Mouse (Mus musculus): Measurements from ENCODE around the gene Yipf3. TPM values are rescaled to one million over a fixed set of nuclear protein-coding genes. Genes with fewer than 3 reads are reported as not detected.

Gene Yipf3
- polyA plus RNA-seq, 1 experiment from 2014 or later: 41.8 TPM

DNA sequence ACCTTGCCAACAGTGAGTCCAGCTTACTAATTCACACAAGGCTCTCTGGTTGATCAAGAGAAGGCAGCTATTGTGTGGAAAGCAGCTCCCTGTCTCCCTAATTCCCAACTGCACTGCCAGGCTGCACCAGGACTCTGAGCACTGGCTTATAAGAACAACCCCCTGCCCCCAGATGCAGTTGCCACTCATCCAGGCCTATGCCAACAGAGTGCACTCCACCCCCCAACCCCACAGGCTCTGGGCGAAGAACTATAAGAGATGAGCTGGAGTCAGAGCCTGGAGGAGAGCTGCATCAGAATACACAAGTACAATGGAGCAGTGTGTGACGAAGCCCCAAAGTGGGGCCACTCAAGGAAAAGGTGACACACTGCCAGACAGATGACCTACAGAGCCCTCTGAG is 24.2 kb downstream of the Yipf3 start:
- H3K36me3 ChIP-seq: peaks cover 50% of the 10 kb centered on the region

DNA sequence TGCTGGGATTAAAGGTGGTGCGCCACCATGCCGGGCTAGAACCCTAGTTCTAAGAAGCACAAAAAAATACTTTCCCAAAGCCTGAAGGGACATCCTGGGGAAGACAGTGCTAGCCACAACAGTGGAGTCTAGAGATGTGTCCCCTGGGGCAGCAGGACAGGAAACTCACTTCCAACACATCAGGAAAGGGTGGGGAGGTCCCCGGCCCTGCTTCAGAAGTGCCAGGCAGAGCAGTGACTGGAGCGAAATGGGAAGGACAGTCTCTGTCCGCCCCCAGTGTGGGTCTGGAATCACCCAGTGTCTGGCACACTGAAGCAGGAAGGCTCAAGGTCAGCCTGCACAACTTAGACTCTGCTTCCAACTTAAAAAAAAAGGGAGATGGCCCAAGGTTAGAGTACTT is 24.8 kb downstream of the Yipf3 start:
- Histone ChIP-seq H3K27me3 (no peaks in the 10 kb centered on the region), H3K4me2 (no peak overlapping the region), H3K36me3 (peaks cover 49% of the 10 kb centered on the region), H3K4me3 (replicated peaks) (no peak overlapping the region), H3K9ac (no peak overlapping the region), H3K4me1 (replicated peaks) (0 out of 2 replicates have a peak, but pooled peaks cover 4% of the 10 kb centered on the region), H3K27ac (no peak overlapping the region), H3K9me3 (replicated peaks) (no peaks in the 10 kb centered on the region)
- no peak for ATAC-seq (ENCODE audit: low read depth)
- DNase-seq: no peak
- 83% methylated on average over 5 of the region's 5 CpGs for WGBS (ENCODE audit: insufficient replicate concordance)

More for the DNA sequence above, 24.2 kb downstream of the Yipf3 start:
- no peak overlapping the region for H3K9ac ChIP-seq
- no peaks in the 10 kb centered on the region for H3K9me3 ChIP-seq (replicated peaks)
- H3K27me3 ChIP-seq: no peaks in the 10 kb centered on the region
- H3K27ac ChIP-seq: no peak overlapping the region
- H3K4me2 ChIP-seq: no peak overlapping the region
- H3K4me1 ChIP-seq (replicated peaks): 0 out of 2 replicates have a peak, but pooled peaks cover 4% of the 10 kb centered on the region
- ATAC-seq (ENCODE audit: low read depth) (no peak), DNase-seq (no peak)
- WGBS (ENCODE audit: insufficient replicate concordance): 88% methylated on average over 2 of the region's 2 CpGs
- H3K4me3 ChIP-seq (replicated peaks): no peak overlapping the region

DNA sequence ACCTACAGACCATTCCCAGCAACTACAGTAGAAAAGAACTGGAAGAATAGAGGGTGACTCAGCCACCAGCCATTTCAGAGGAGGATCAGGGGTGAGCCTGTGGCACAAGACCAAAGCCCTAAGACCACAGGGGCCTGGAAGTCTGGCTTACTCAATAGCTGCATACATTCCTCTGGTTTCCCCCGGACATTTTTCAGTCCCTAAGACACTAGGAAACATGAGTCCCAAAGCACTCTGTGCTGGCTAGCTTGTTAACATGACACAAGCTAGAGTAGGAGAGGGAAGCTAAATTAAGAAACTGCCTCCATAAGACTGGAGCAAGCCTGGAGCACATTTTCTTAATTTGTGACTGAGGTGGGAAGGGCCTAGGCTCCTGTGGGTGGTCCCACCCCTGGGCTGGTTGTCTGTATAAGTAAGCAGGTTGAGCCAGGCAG is 25.9 kb downstream of the Yipf3 start:
- no peak for ATAC-seq (ENCODE audit: low read depth)
- H3K36me3 ChIP-seq: peaks cover 54% of the 10 kb centered on the region
- no peaks in the 10 kb centered on the region for H3K9me3 ChIP-seq (replicated peaks)
- no peak for DNase-seq
- no peak overlapping the region for H3K4me2 ChIP-seq
- no peak overlapping the region for H3K27ac ChIP-seq
- 85% methylated on average over 1 of the region's 1 CpGs for WGBS (ENCODE audit: insufficient replicate concordance)
- H3K4me3 ChIP-seq (replicated peaks): no peak overlapping the region
- no peaks in the 10 kb centered on the region for H3K27me3 ChIP-seq
- H3K4me1 ChIP-seq (replicated peaks): 0 out of 2 replicates have a peak, but pooled peaks cover 4% of the 10 kb centered on the region
- no peak overlapping the region for H3K9ac ChIP-seq

- Histone ChIP-seq H3K9ac (no peak overlapping the region), H3K27me3 (no peaks in the 10 kb centered on the region), H3K36me3 (peaks cover 59% of the 10 kb centered on the region), H3K9me3 (replicated peaks) (no peaks in the 10 kb centered on the region), H3K4me2 (no peak overlapping the region), H3K4me3 (replicated peaks) (no peak overlapping the region), H3K4me1 (replicated peaks) (0 out of 2 replicates have a peak, but pooled peaks cover 4% of the 10 kb centered on the region), H3K27ac (no peak overlapping the region)
- no peak for ATAC-seq (ENCODE audit: low read depth)
- no peak for DNase-seq
- WGBS (ENCODE audit: insufficient replicate concordance): 85% methylated on average over 6 of the region's 6 CpGs
These were observed 26.6 kb downstream of the Yipf3 start for GRCm38 (mm10) chr17:46274465-46274864.

DNA sequence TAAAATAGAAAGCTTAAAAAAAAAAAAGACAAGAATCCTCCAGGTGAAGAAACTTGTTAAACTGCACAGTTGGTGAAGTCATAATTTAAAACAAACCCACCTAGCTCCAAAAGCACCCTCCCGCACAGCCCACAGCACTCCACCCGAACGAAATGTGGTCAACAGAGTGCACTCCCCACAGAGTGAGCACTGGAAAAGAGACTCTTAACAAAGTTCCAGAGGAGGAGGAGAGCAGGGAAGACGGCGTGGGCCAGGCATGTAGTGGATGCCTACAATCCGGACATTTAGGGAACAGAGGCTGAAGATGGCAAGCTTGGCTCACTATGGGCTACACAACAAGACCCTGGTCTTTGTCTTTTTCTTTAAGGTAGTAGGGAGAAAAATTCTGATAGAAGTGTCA is 27.2 kb downstream of the Yipf3 start:
- H3K27ac ChIP-seq: no peak overlapping the region
- H3K9me3 ChIP-seq (replicated peaks): no peaks in the 10 kb centered on the region
- H3K27me3 ChIP-seq: no peaks in the 10 kb centered on the region
- ATAC-seq (ENCODE audit: low read depth) (no peak), DNase-seq (no peak)
- H3K4me3 ChIP-seq (replicated peaks): no peak overlapping the region
- whole genome bisulfite sequencing (ENCODE audit: insufficient replicate concordance): 78% methylated on average over 6 of the region's 6 CpGs
- no peak overlapping the region for H3K4me2 ChIP-seq
- H3K36me3 ChIP-seq: peaks cover 59% of the 10 kb centered on the region
- 0 out of 2 replicates have a peak, but pooled peaks cover 4% of the 10 kb centered on the region for H3K4me1 ChIP-seq (replicated peaks)
- H3K9ac ChIP-seq: no peak overlapping the region

DNA sequence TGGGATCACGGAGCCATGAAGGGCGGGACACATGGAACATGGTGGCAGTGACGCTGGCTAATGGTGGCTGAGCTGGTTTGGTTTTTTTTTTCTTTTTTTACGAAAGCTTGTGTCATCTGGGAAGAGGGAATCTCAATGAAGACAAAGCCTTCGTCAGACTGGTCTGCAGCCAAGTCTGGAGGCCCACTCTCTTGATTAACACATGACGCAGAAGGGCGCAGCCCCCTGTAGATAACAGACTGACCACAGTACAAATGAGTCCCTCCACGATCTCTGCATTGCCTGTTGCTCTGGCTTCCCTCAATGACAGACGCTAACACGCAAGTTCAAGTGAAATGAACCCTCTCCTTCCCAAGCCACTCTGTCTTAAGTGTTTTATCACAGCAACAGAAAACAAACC is 27.6 kb downstream of the Yipf3 start:
- H3K36me3 ChIP-seq: peaks cover 58% of the 10 kb centered on the region
- H3K4me2 ChIP-seq: no peak overlapping the region
- no peak overlapping the region for H3K27ac ChIP-seq
- WGBS (ENCODE audit: insufficient replicate concordance): 65% methylated on average over 10 of the region's 10 CpGs
- H3K4me1 ChIP-seq (replicated peaks): 0 out of 2 replicates have a peak, but pooled peaks cover 4% of the 10 kb centered on the region
- DNase-seq (no peak), ATAC-seq (ENCODE audit: low read depth) (no peak)
- no peak overlapping the region for H3K9ac ChIP-seq
- H3K27me3 ChIP-seq: no peaks in the 10 kb centered on the region
- no peaks in the 10 kb centered on the region for H3K9me3 ChIP-seq (replicated peaks)
- no peak overlapping the region for H3K4me3 ChIP-seq (replicated peaks)

DNA sequence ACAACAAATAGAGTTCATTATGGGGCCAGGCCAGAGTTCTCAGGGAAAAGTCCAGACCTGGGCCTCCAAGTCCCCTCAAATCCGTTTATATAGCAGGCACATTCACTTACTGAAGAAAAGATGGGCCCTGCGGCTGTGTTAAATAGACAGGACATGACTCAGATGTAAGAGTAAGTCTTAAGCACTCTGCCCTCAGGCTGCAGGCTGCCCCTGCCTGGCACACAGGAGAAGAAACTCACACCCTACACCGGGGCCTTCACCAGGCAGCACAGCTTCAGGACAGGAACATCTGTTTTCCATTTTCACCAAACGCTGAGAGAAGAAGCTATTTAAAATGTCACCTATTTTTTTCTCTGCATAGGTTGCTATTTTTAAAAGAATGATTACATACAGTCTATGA is 29.7 kb downstream of the Yipf3 start:
- ATAC-seq (ENCODE audit: low read depth) (no peak), DNase-seq (no peak)
- Histone ChIP-seq H3K9me3 (replicated peaks) (no peaks in the 10 kb centered on the region), H3K27me3 (no peaks in the 10 kb centered on the region), H3K4me2 (no peak overlapping the region), H3K36me3 (peaks cover 45% of the 10 kb centered on the region), H3K9ac (no peak overlapping the region), H3K4me3 (replicated peaks) (no peak overlapping the region), H3K27ac (no peak overlapping the region), H3K4me1 (replicated peaks) (peaks cover 20% of the 10 kb centered on the region)
- WGBS (ENCODE audit: insufficient replicate concordance): 81% methylated on average over 4 of the region's 4 CpGs

DNA sequence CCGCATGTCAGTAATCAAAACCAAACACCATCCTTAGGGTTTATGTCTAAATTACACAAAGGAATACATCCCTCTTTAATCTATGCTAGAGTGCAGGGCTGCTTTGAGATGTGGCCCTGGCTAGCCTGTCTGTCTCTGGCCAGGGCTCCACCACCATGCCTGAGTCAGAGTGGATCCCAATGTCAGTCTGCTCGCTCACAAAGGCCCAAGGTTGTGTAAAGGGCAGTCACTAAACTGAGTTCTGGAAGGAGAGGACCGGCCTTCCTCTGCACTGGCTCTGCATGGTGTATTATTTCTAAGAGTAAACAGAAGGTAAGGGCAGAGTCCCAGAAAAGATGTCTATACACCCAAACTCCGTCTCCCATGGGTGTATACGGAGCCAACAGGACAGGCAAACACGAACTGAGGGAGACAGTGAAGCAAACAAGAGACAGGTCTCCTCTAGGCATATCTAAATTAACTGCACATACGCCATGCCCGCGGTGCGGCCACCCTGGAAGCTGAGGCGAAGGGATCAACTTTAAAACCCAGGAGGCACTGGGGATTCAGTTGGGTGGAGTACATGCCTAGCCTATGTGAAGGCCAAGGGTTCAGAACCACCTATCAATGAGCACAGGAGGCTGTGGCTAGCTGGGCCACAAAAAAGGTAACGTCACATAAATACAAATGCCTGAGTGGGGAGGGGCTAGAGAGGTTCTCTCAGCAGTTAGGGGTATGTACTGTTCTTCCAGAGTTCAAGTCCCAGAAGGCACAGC is 30.3 kb downstream of the Yipf3 start:
- Histone ChIP-seq H3K36me3 (peaks cover 43% of the 10 kb centered on the region), H3K9ac (no peak overlapping the region), H3K4me3 (replicated peaks) (no peak overlapping the region), H3K27me3 (no peaks in the 10 kb centered on the region), H3K9me3 (replicated peaks) (no peaks in the 10 kb centered on the region), H3K4me1 (replicated peaks) (peaks cover 23% of the 10 kb centered on the region), H3K4me2 (no peak overlapping the region), H3K27ac (no peak overlapping the region)
- no peak for ATAC-seq (ENCODE audit: low read depth)
- 82% methylated on average over 12 of the region's 12 CpGs for WGBS (ENCODE audit: insufficient replicate concordance)
- no peak for DNase-seq

- Histone ChIP-seq H3K9ac (peak within 1 kb of the TSS; percentile 87), H3K4me1 (replicated peaks) (peaks cover 23% of the 10 kb centered on the region), H3K27ac (peak within 1 kb of the TSS; percentile 70; the same call in 1 of the 2 replicates), H3K27me3 (0 out of 2 replicates have a peak, but pooled peaks cover 5% of the 10 kb centered on the region), H3K36me3 (peaks cover 27% of the 10 kb centered on the region), H3K4me2 (peak within 1 kb of the TSS; percentile 95), H3K9me3 (replicated peaks) (no peaks in the 10 kb centered on the region), H3K4me3 (replicated peaks) (peak within 1 kb of the TSS; percentile 79)
- ATAC-seq (ENCODE audit: low read depth) (peak; percentile 96), DNase-seq (peak; percentile 77)
- WGBS (ENCODE audit: insufficient replicate concordance): under 1% methylated on average over 37 of the region's 37 CpGs
These were observed 34.7 kb downstream of the Yipf3 start, which contains the start of gene Tjap1 for GRCm38 (mm10) chr17:46282483-46283123. Gene Tjap1, minus strand, starts transcription at chr17:46283026.

GRCm38 (mm10) chr17:46283140-46283539 is 35.3 kb downstream of the Yipf3 start:
- Histone ChIP-seq H3K27ac (no peak overlapping the region), H3K9me3 (replicated peaks) (no peaks in the 10 kb centered on the region), H3K4me3 (replicated peaks) (peak overlapping the region; percentile 79), H3K27me3 (0 out of 2 replicates have a peak, but pooled peaks cover 5% of the 10 kb centered on the region), H3K4me2 (peak overlapping the region; percentile 95), H3K9ac (peak overlapping the region; percentile 87), H3K4me1 (replicated peaks) (peaks cover 23% of the 10 kb centered on the region), H3K36me3 (peaks cover 23% of the 10 kb centered on the region)
- no peak for DNase-seq
- 24% methylated on average over 9 of the region's 9 CpGs for WGBS (ENCODE audit: insufficient replicate concordance)
- peak; percentile 27 for ATAC-seq (ENCODE audit: low read depth)

DNA sequence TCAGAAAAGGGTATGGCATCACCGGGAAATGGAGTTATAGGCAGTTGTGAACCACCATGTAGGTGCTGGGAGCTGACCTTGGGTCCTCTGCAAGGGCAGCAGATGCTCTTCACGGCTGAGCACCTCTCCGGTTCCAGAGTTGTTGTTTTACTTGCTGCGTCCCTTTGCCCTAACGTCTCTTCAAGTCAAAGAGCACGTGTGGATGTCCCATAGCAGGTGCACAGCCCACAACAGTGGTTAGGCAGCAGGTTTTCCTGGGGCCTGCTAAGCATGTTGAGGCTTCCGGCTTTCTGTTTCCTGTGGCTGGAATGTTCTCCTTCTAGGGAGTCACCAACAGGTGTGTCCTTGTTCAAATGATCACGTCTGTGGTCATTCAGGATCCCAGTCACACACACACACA is 36.0 kb downstream of the Yipf3 start:
- Histone ChIP-seq H3K4me2 (no peak overlapping the region), H3K4me1 (replicated peaks) (peaks cover 26% of the 10 kb centered on the region), H3K27ac (no peak overlapping the region), H3K9ac (no peak overlapping the region), H3K36me3 (peaks cover 16% of the 10 kb centered on the region), H3K27me3 (0 out of 2 replicates have a peak, but pooled peaks cover 5% of the 10 kb centered on the region), H3K9me3 (replicated peaks) (no peaks in the 10 kb centered on the region), H3K4me3 (replicated peaks) (no peak overlapping the region)
- no peak for DNase-seq
- WGBS (ENCODE audit: insufficient replicate concordance): 74% methylated on average over 8 of the region's 8 CpGs
- no peak for ATAC-seq (ENCODE audit: low read depth)
